Mouse (Mus musculus) hindbrain, embryonic 16.5 days (tissue): ENCODE measurements around the gene Cox6b1. TPM values are rescaled to one million over a fixed set of nuclear protein-coding genes. Genes with fewer than 3 reads are reported as not detected.
A peak's percentile ranks its signal among the peaks of the same experiment; 100 is the strongest.

ENCODE experiments used
- ATAC-seq: fragments of 200-750 bp; cut with Nextera tagmentation; 2 replicates; pipeline ENCODE4 v1.8.0; 2017; ENCODE audit warnings: moderate TSS enrichment, moderate library complexity
- H3K27ac ChIP-seq: fragments of 300-500 bp; sonication (generic); 2 replicates; pipeline ENCODE4 v1.5.1; 2014; ENCODE audit warnings: low read depth, mild to moderate bottlenecking, control low read depth, low read length, moderate library complexity
- H3K27me3 ChIP-seq: fragments of 300-500 bp; sonication (generic); replicated peaks from 2 replicates; pipeline ENCODE4 v1.6.1; 2014; ENCODE audit warnings: low read length; ENCODE audit not compliant: control insufficient read depth, insufficient read depth
- H3K36me3 ChIP-seq: fragments of 300-500 bp; sonication (generic); 2 replicates; pipeline ENCODE4 v1.6.1; 2014; ENCODE audit warnings: mild to moderate bottlenecking, low read length, moderate library complexity, mixed read lengths; ENCODE audit not compliant: control insufficient read depth, insufficient read depth
- H3K4me1 ChIP-seq: fragments of 300-500 bp; sonication (generic); 2 replicates; pipeline ENCODE4 v1.6.1; 2014; ENCODE audit warnings: low read depth, low read length; ENCODE audit not compliant: control insufficient read depth, insufficient read depth
- H3K4me2 ChIP-seq: fragments of 300-500 bp; sonication (generic); 2 replicates; pipeline ENCODE4 v1.6.1; 2014; ENCODE audit warnings: mild to moderate bottlenecking, low read length, control low read depth, moderate library complexity
- H3K4me3 ChIP-seq: fragments of 300-500 bp; sonication (generic); 2 replicates; pipeline ENCODE4 v1.5.1; 2014; ENCODE audit warnings: mild to moderate bottlenecking, low read length, control low read depth, moderate library complexity
- H3K9ac ChIP-seq: fragments of 300-500 bp; sonication (generic); 2 replicates; pipeline ENCODE4 v1.6.1; 2014; ENCODE audit warnings: low read depth, mild to moderate bottlenecking, control low read depth, low read length, moderate library complexity
- H3K9me3 ChIP-seq: fragments of 300-500 bp; sonication (generic); 2 replicates; pipeline ENCODE4 v1.6.1; 2014; ENCODE audit warnings: mild to moderate bottlenecking, low read length, moderate library complexity; ENCODE audit not compliant: control insufficient read depth
- WGBS: fragments of 180-500 bp; shearing (Covaris S2); extraction: QIAGEN DNeasy Blood & Tissue Kit; methylation state at CpG from one replicate; pipeline ENCODE4 v1.1.7; 2014; 5-methylcytosine and 5-hydroxymethylcytosine counted together
- polyA plus RNA-seq: library from polyadenylated mRNA; unstranded; fragments of >200 nt; fragmentation: Nextera tagmentation; extraction: Ambion mirVana; gene quantifications from 2 replicates; pipeline ENCODE4 v1.2.1, GENCODE M21; 2015

Gene Cox6b1
- polyA plus RNA-seq, 1 experiment from 2014 or later = 1,310 TPM

GRCm38 (mm10) chr7:30635752-30636151 lies 9.8 kb upstream of the Cox6b1 start, which contains the start of gene Etv2:
TSS of gene Etv2 (minus strand) at chr7:30635852.
- no peak for ATAC-seq
- no peak within 1 kb of the TSS for H3K4me3 ChIP-seq
- H3K27me3 ChIP-seq = peaks cover 45% of the 10 kb centered on the region

GRCm38 (mm10) chr7:30634621-30635020 lies 8.7 kb upstream of the Cox6b1 start:
- no peak overlapping the region for H3K4me3 ChIP-seq
- peak overlapping the region; percentile 18; the same call in 1 of the 2 replicates for H3K4me2 ChIP-seq
- WGBS = under 1% methylated on average over 20 of the region's 20 CpGs
- H3K27ac ChIP-seq = no peak overlapping the region
- no peaks in the 10 kb centered on the region for H3K9me3 ChIP-seq
- peaks cover 3% of the 10 kb centered on the region; the same call in 1 of the 2 replicates for H3K4me1 ChIP-seq
- ATAC-seq = no peak
- H3K9ac ChIP-seq = no peak overlapping the region
- peaks cover 47% of the 10 kb centered on the region for H3K27me3 ChIP-seq
- H3K36me3 ChIP-seq = no peaks in the 10 kb centered on the region

More at GRCm38 (mm10) chr7:30635752-30636151, 9.8 kb upstream of the Cox6b1 start, which contains the start of gene Etv2:
- WGBS = 1% methylated on average over 5 of the region's 5 CpGs
- Histone ChIP-seq H3K27ac (no peak within 1 kb of the TSS), H3K9me3 (no peaks in the 10 kb centered on the region), H3K9ac (no peak within 1 kb of the TSS), H3K36me3 (peaks cover 7% of the 10 kb centered on the region), H3K4me1 (peaks cover 3% of the 10 kb centered on the region; the same call in 1 of the 2 replicates), H3K4me2 (peak within 1 kb of the TSS; percentile 18; the same call in 1 of the 2 replicates)

GRCm38 (mm10) chr7:30633762-30634412 lies 7.9 kb upstream of the Cox6b1 start:
- Histone ChIP-seq H3K4me1 (peaks cover 3% of the 10 kb centered on the region; the same call in 1 of the 2 replicates), H3K4me3 (no peak overlapping the region), H3K27ac (no peak overlapping the region), H3K9ac (no peak overlapping the region; the same call in 1 of the 2 replicates), H3K36me3 (no peaks in the 10 kb centered on the region), H3K4me2 (no peak overlapping the region), H3K27me3 (peaks cover 47% of the 10 kb centered on the region), H3K9me3 (no peaks in the 10 kb centered on the region)
- WGBS = 7% methylated on average over 27 of the region's 27 CpGs
- ATAC-seq = no peak

- no peak overlapping the region for H3K9ac ChIP-seq
- H3K27me3 ChIP-seq = peaks cover 20% of the 10 kb centered on the region
- peaks cover 9% of the 10 kb centered on the region for H3K4me1 ChIP-seq
- no peak for ATAC-seq
- no peak overlapping the region for H3K4me2 ChIP-seq
- H3K27ac ChIP-seq = no peak overlapping the region
- H3K4me3 ChIP-seq = no peak overlapping the region
- peaks cover 3% of the 10 kb centered on the region; the same call in 1 of the 2 replicates for H3K36me3 ChIP-seq
- H3K9me3 ChIP-seq = no peaks in the 10 kb centered on the region
Measured at GRCm38 (mm10) chr7:30629013-30629412, 3.1 kb upstream of the Cox6b1 start.

- Histone ChIP-seq H3K4me1 (peaks cover 9% of the 10 kb centered on the region), H3K4me3 (no peak overlapping the region), H3K9me3 (no peaks in the 10 kb centered on the region), H3K9ac (no peak overlapping the region), H3K4me2 (no peak overlapping the region; the same call in 1 of the 2 replicates), H3K36me3 (peaks cover 17% of the 10 kb centered on the region), H3K27ac (no peak overlapping the region), H3K27me3 (peaks cover 2% of the 10 kb centered on the region; the same call in 1 of the 2 replicates)
- 93% methylated on average over 5 of the region's 5 CpGs for WGBS
- no peak for ATAC-seq
Measured at GRCm38 (mm10) chr7:30626647-30627046, 696 bp upstream of the Cox6b1 start.

- Histone ChIP-seq H3K9me3 (no peaks in the 10 kb centered on the region), H3K4me1 (no peaks in the 10 kb centered on the region), H3K27ac (no peak overlapping the region), H3K9ac (no peak overlapping the region), H3K4me2 (no peak overlapping the region), H3K36me3 (peaks cover 54% of the 10 kb centered on the region), H3K4me3 (no peak overlapping the region), H3K27me3 (no peaks in the 10 kb centered on the region)
- 87% methylated on average over 3 of the region's 3 CpGs for WGBS
- no peak for ATAC-seq
Measured at GRCm38 (mm10) chr7:30619202-30619601, 6.7 kb downstream of the Cox6b1 start.

GRCm38 (mm10) chr7:30618658-30619057 lies 7.3 kb downstream of the Cox6b1 start:
- H3K36me3 ChIP-seq = peaks cover 53% of the 10 kb centered on the region
- no peak overlapping the region for H3K4me2 ChIP-seq
- WGBS = 96% methylated on average over 9 of the region's 9 CpGs

GRCm38 (mm10) chr7:30615049-30615760 lies 10.7 kb downstream of the Cox6b1 start:
- no peak overlapping the region for H3K4me2 ChIP-seq
- WGBS = 60% methylated on average over 5 of the region's 5 CpGs
- 0 out of 2 replicates have a peak, but pooled peaks have one; percentile 31 for ATAC-seq
- no peak overlapping the region for H3K9ac ChIP-seq
- no peaks in the 10 kb centered on the region for H3K9me3 ChIP-seq
- no peaks in the 10 kb centered on the region for H3K4me1 ChIP-seq
- no peaks in the 10 kb centered on the region for H3K27me3 ChIP-seq
- no peak overlapping the region for H3K4me3 ChIP-seq
- peaks cover 38% of the 10 kb centered on the region for H3K36me3 ChIP-seq
- H3K27ac ChIP-seq = no peak overlapping the region

More at GRCm38 (mm10) chr7:30618658-30619057, 7.3 kb downstream of the Cox6b1 start:
- Histone ChIP-seq H3K9ac (no peak overlapping the region), H3K4me1 (no peaks in the 10 kb centered on the region), H3K9me3 (no peaks in the 10 kb centered on the region), H3K27ac (no peak overlapping the region), H3K27me3 (no peaks in the 10 kb centered on the region), H3K4me3 (no peak overlapping the region)
- no peak for ATAC-seq

GRCm38 (mm10) chr7:30614454-30614853 lies 11.5 kb downstream of the Cox6b1 start:
- Histone ChIP-seq H3K27me3 (no peaks in the 10 kb centered on the region), H3K36me3 (peaks cover 36% of the 10 kb centered on the region), H3K9me3 (no peaks in the 10 kb centered on the region), H3K9ac (no peak overlapping the region), H3K4me3 (no peak overlapping the region), H3K4me2 (no peak overlapping the region), H3K4me1 (no peaks in the 10 kb centered on the region), H3K27ac (no peak overlapping the region)
- 74% methylated on average over 2 of the region's 2 CpGs for WGBS
- ATAC-seq = no peak
